Mouse (Mus musculus) hematopoietic stem cell, adult 5-6 weeks (primary cell): ENCODE measurements around the gene Atp5g3. TPM values are rescaled to one million over a fixed set of nuclear protein-coding genes. Genes with fewer than 3 reads are reported as not detected.

Experiments used
- ATAC-seq, 2 experiments: fragments of 125-278 bp in 1 of 2; replicated peaks in 1 of 2; 2 replicates each; pipeline ENCODE4 v1.8.0; 2016 to 2017; ENCODE audit warnings: inconsistent platforms in 2 of 2, mild to moderate bottlenecking in 2 of 2, moderate number of reproducible peaks in 2 of 2, low read depth in 1 of 2, moderate TSS enrichment in 1 of 2; ENCODE audit not compliant: low FRiP score in 2 of 2, poor library complexity in 2 of 2, severe bottlenecking in 2 of 2, insufficient read depth in 1 of 2, low TSS enrichment in 1 of 2
- total RNA-seq: library from RNA; stranded (forward); fragments of 172-1452, 232-1000 nt; gene quantifications from 2 replicates; pipeline ENCODE4 v1.2.3, GENCODE M21; 2017

Atp5g3 gene
- 137 and 141 TPM in 2 replicates for total RNA-seq

GRCm38 (mm10) chr2:73911175-73911700, at the start of gene Atp5g3:
Gene Atp5g3, minus strand, starts transcription at chr2:73911326.
- ATAC-seq: peak; percentile 92 to 96

GRCm38 (mm10) chr2:73958342-73958741, 47.2 kb upstream of the Atp5g3 start:
- ATAC-seq: no peak

DNA sequence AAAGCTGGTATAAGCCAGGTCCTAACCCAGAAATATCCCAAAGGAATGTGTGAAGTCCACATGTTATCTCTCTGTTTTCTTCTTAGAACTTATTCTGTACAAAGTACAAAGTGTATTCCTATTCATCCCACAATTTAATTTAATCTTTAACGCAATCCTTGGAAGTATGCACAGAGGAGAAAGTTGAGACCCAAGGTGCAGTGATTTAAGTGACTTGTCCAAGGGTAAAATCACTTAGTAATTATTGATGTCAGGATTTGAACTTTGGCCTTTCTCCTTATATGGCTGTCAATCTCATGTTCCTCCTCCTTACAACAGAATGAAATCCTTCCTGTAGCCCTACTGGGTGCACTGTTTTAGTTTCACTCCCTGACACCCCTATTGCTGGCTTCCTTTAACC, 42.5 kb upstream of the Atp5g3 start:
- no peak for ATAC-seq

GRCm38 (mm10) chr2:73952597-73953219, 41.6 kb upstream of the Atp5g3 start:
- ATAC-seq: no peak

- ATAC-seq: no peak
Measured at GRCm38 (mm10) chr2:73947360-73947759, 36.2 kb upstream of the Atp5g3 start.

GRCm38 (mm10) chr2:73943735-73944134, 32.6 kb upstream of the Atp5g3 start:
- ATAC-seq: no peak

DNA sequence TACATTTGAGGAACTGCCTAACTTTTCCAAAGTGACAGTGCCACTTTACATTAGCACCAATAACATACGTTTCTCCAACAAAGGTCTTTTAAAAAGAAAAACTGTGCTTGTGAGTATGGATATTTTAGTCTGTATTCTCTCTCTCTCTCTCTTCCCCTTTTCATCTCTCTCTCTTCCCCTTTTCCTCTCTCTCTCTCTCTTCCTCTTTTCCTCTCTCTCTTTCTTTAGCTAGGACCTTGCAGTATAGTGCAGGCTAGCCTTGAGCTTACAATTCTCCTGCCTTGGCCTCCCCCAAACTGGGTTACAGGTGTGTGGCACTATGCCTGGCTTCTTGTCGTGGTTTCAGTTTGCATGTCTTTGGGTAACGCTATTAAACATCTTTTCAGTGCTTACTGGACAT, 31.7 kb upstream of the Atp5g3 start:
- no peak for ATAC-seq

- no peak for ATAC-seq
Measured at GRCm38 (mm10) chr2:73941281-73941680, 30.2 kb upstream of the Atp5g3 start.

GRCm38 (mm10) chr2:73940471-73940870, 29.3 kb upstream of the Atp5g3 start:
- ATAC-seq: no peak

DNA sequence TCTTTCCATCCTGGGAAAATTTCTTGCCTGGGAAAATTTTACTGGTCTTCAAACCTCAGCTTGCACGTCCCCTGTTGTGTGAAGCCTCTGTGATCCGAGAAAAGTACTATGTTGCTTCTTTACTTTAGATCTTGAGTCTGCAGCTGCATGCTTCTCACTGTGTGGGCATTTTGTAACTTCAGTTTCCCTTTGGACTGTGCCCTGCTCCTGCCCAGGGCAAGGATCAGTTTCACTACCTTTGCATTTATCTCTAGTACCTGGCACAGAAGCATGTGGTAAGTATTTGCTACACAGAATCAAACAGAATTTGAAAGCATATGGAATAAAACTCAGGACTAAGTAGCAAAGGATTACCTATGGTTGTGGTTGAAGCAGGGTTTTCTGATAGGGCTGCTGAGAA, 27.8 kb upstream of the Atp5g3 start:
- ATAC-seq: no peak

DNA sequence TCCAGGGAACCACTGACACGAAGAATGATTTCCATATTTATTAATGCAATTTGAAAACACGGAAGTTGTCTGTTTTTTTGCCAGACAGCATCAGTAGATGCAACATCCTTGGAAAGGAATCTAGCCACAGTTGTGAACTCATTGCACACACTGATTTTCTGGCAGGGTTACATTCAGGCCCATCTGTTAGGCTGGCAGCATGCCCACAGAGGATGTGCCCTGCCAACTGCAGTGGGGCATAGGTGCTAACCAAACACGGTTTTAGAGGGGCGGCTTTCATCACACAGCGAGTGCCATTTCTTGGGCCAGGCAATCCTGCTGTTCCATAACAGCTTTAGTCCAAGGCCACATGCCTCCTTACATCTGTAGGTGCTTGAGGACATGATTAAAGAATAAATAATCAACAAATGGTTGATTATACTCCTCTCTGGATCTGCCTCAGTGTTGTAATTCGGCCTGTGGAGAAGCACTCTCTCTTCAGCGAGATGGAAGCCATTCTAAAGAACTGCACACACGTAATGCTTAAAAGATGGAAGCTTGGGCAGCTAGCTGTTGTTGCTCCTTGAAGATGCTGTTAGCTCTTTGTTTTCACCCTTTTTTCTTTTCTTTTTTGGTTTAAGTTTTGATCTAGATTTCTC, 21.7 kb upstream of the Atp5g3 start:
- ATAC-seq: no peak

GRCm38 (mm10) chr2:73927711-73928110, 16.6 kb upstream of the Atp5g3 start:
- ATAC-seq: no peak

DNA sequence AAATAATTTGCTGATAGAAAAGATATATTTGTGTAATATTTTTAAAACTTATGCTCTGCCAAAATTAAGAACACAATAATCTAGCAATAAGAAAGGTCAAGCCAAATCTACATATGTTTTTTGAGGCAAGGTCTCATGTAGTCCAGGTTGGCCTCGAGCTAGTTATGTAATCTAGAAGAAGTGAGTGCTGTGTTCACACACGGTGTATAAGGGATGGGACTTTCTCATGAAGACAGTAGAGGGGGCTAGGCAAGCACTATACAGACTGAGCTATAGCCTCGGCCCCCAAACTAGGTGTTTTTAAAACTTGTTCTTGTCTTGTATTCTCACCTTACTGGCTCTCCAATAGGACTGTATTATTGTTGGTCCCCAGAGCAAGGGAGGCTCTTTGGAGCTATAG, 14.4 kb upstream of the Atp5g3 start:
- no peak for ATAC-seq

GRCm38 (mm10) chr2:73925089-73925488, 14.0 kb upstream of the Atp5g3 start:
- peak; percentile 78 to 89 for ATAC-seq

DNA sequence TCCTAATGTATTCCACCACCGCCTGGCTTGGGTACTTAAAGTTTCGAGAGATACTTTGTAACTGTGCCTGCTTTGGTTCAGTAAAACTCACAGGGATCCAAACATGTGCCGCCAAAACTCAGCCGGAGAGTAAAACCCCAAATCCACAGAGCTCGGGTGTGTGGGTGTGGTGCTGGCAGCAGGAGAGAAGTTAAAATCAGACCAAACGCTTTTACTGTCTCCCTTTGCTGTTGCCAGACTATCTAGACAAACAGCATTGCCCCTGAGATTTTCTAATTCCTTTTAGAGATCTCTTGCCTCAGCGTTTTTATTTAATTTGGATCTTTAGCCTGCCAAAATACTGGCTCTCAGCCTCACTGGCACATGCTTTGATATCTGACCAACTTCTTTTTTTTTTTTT, 8.5 kb upstream of the Atp5g3 start:
- no peak for ATAC-seq

DNA sequence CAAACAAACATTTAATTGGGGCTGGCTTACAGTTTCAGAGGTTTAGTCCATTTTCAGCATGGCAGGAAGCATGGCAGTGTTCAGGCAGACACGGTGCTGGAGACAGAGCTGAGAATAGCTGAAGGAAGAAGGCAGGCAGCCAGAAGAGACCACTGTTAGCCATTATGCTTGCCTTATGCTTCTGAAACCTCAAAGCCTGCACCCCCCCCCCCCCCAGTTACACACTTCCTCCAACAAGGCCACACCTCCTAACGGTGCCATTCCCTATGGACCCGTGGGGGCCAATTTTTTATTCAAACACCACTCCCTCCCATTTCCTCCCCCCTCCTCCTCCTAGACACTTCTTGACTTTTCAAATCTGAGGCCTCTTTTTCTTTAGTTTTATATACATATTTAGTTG, 1.1 kb upstream of the Atp5g3 start:
- no peak for ATAC-seq

DNA sequence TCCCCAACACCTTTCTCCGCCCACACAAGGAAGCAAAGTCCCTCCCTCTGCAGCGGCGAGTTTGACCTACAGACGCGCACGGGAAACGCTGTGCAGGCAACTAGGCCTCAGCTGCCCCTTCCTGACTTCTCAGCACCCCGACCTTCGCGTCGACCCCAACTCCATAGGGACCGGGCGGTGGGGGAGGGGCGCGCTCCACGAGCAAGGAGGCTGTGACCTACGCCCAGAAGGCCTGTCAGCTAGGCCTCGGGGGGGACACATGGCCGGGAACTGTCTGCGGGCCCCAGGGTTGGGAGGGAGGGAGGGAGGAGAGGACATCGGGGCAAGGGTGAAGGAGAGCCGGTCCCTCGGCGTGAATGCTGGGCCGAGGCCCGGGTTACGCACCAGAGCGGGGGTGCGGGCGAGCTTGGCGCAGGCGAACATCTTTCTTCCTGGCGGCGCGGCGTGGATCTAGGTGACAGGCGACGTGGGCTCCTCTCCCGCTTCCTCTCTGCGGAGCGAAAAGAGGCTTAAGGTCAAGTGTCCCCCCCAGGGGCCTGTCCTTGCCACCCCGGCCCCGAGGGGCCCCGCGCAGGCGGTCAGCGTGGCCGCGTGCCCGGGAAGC, 453 bp downstream of the Atp5g3 start:
- ATAC-seq: peak; percentile 24 to 49; a peak in 3 of 4 replicates

- ATAC-seq: no peak
Measured at GRCm38 (mm10) chr2:73909116-73909515, 2.0 kb downstream of the Atp5g3 start.
